Mouse (Mus musculus): Measurements from ENCODE around the gene Atp6v1g3.

DNA sequence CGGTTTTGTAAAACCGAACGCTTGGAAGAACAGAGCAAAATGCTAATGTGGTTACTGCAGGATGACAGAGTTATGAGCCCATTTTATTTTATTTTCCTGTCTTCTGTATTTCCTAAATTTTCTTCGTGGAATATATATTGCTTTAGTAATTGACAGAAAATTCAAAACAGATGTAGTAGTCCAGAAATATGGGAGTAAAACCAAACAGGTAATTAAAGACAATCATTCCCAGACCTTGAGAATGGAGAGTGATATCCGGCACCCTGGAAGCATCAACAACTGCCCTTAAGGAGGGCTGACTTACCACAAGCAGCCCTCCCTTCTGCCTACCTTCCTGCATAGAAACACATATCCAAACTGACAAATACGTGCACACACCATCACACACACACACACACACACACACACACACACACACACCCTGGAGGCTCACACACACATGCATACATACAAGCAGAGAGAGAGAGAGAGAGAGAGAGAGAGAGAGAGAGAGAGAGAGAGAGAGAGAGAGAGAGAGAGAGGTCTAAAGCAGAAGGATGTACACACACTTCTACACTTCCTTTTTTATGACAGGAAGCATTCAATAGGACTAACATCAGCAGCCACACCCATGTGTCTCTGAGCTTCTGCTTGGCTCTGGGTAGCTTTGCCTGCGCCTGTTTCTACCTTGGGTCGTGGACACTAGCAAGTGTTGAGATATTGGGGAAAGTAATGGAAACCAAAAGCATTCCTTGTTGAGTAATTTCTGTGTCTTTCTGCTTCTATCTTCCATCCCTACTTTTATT lies 25.6 kb upstream of the Atp6v1g3 start:
- no peak for TF ChIP-seq CHD2 (IDR thresholded peaks at IDR 0.05; ENCODE audit: low read length)
- no peak for TF ChIP-seq ELF1 (IDR thresholded peaks at IDR 0.05; ENCODE audit: low read depth, low read length)
- TF ChIP-seq SIN3A (IDR thresholded peaks at IDR 0.05; ENCODE audit: low read length), result no peak
- no peak for TF ChIP-seq CTCF (IDR thresholded peaks at IDR 0.05 in 2 of 3, conservative IDR thresholded peaks at IDR 0.05 in 1 of 3; ENCODE audit: control insufficient read depth in 1 of 3, insufficient read depth in 1 of 3, low read depth in 2 of 3, low read length in 3 of 3, poor library complexity in 1 of 3, severe bottlenecking in 1 of 3)
- TF ChIP-seq TAL1 (IDR thresholded peaks at IDR 0.05; ENCODE audit: low read length), result no peak
- no peak for TF ChIP-seq UBTF (IDR thresholded peaks at IDR 0.05; ENCODE audit: borderline replicate concordance, insufficient read depth, low read depth, low read length)

All from MEL (cell line).